Mouse (Mus musculus) lung, embryonic 15.5 days (tissue): Measurements from ENCODE around the gene Hoxd3. TPM values are rescaled to one million over a fixed set of nuclear protein-coding genes. Genes with fewer than 3 reads are reported as not detected.

ENCODE experiments used
- ATAC-seq: fragments of 200-750 bp; cut with Nextera tagmentation; 2 replicates; pipeline ENCODE4 v1.8.0; 2017; ENCODE audit warnings: moderate number of reproducible peaks, borderline replicate concordance; ENCODE audit not compliant: low FRiP score, low TSS enrichment; ENCODE audit errors: extremely low read depth
- H3K27ac ChIP-seq: fragments of 300-500 bp; sonication (generic); 2 replicates; pipeline ENCODE4 v1.5.1; 2015; ENCODE audit warnings: moderate library complexity, mild to moderate bottlenecking, inconsistent platforms
- H3K27me3 ChIP-seq: fragments of 300-500 bp; sonication (generic); 2 replicates; pipeline ENCODE4 v1.6.1; 2015; ENCODE audit warnings: inconsistent platforms
- H3K36me3 ChIP-seq: fragments of 300-500 bp; sonication (generic); 2 replicates; pipeline ENCODE4 v1.6.1; 2015; ENCODE audit warnings: inconsistent platforms
- H3K4me1 ChIP-seq: fragments of 300-500 bp; sonication (generic); 2 replicates; pipeline ENCODE4 v1.6.1; 2015; ENCODE audit warnings: inconsistent platforms
- H3K4me2 ChIP-seq: fragments of 300-500 bp; sonication (generic); 2 replicates; pipeline ENCODE4 v1.6.1; 2015; ENCODE audit warnings: inconsistent platforms, mild to moderate bottlenecking, moderate library complexity
- H3K4me3 ChIP-seq: fragments of 300-500 bp; sonication (generic); 2 replicates; pipeline ENCODE4 v1.5.1; 2015; ENCODE audit warnings: mild to moderate bottlenecking, inconsistent platforms
- H3K9ac ChIP-seq: fragments of 300-500 bp; sonication (generic); 2 replicates; pipeline ENCODE4 v1.6.1; 2015; ENCODE audit warnings: inconsistent platforms
- H3K9me3 ChIP-seq: fragments of 300-500 bp; sonication (generic); 2 replicates; pipeline ENCODE4 v1.6.1; 2016; ENCODE audit warnings: inconsistent platforms
- WGBS: fragments of 180-500 bp; shearing (Covaris S2); methylation state at CpG from one replicate; pipeline ENCODE4 v1.1.7; 2015; 5-methylcytosine and 5-hydroxymethylcytosine counted together
- polyA plus RNA-seq: library from polyadenylated mRNA; unstranded; fragments of >200 nt; fragmentation: Nextera tagmentation; extraction: Ambion mirVana; gene quantifications from 2 replicates; pipeline ENCODE4 v1.2.1, GENCODE M21; 2015

Hoxd3 gene
- polyA plus RNA-seq, 1 experiment from 2014 or later, result 0.67 TPM

- Histone ChIP-seq H3K27ac (no peak overlapping the region), H3K9me3 (no peaks in the 10 kb centered on the region), H3K4me2 (no peak overlapping the region), H3K9ac (no peak overlapping the region), H3K4me3 (no peak overlapping the region), H3K27me3 (peaks cover 99% of the 10 kb centered on the region), H3K36me3 (no peaks in the 10 kb centered on the region), H3K4me1 (peaks cover 13% of the 10 kb centered on the region)
- no peak for ATAC-seq
- 3% methylated on average over 20 of the region's 20 CpGs for WGBS
Measured at GRCm38 (mm10) chr2:74738623-74739475, 27.1 kb downstream of the Hoxd3 start.

- Histone ChIP-seq H3K36me3 (no peaks in the 10 kb centered on the region), H3K4me2 (no peak overlapping the region), H3K4me3 (no peak overlapping the region), H3K27ac (no peak overlapping the region), H3K4me1 (peaks cover 13% of the 10 kb centered on the region), H3K9me3 (no peaks in the 10 kb centered on the region), H3K27me3 (peaks cover 99% of the 10 kb centered on the region), H3K9ac (no peak overlapping the region)
- 11% methylated on average over 2 of the region's 2 CpGs for WGBS
- ATAC-seq, result no peak
Measured at GRCm38 (mm10) chr2:74739476-74739800, 27.7 kb downstream of the Hoxd3 start.

DNA sequence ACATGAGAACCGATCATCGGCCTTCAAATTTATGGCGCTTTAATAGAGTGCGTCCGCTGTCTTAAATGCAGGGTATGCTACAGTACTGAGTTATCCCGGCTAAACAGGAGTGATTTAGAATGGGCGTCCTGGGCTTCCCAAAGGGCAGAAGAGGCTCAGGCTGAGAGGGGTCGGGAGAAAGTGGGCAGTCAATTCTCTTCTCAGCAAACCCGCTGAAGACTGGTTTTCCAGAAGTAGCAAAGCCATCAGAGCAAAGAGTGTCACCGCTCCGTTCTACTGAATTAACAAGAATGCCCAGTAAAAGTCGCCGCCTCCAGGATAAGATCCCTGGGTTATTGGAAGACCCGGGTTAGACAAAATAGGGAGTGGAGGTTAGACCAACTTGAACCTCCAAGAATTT, 28.1 kb downstream of the Hoxd3 start:
- Histone ChIP-seq H3K9ac (no peak overlapping the region), H3K4me1 (peaks cover 13% of the 10 kb centered on the region), H3K36me3 (no peaks in the 10 kb centered on the region), H3K4me2 (no peak overlapping the region), H3K4me3 (no peak overlapping the region), H3K9me3 (no peaks in the 10 kb centered on the region), H3K27me3 (peaks cover 99% of the 10 kb centered on the region), H3K27ac (no peak overlapping the region)
- 5% methylated on average over 14 of the region's 14 CpGs for WGBS
- no peak for ATAC-seq

- Histone ChIP-seq H3K4me3 (no peak overlapping the region), H3K9me3 (no peaks in the 10 kb centered on the region), H3K4me1 (peaks cover 12% of the 10 kb centered on the region), H3K36me3 (no peaks in the 10 kb centered on the region), H3K27me3 (peaks cover 99% of the 10 kb centered on the region), H3K9ac (no peak overlapping the region), H3K27ac (no peak overlapping the region), H3K4me2 (no peak overlapping the region)
- WGBS, result 2% methylated on average over 43 of the region's 43 CpGs
- no peak for ATAC-seq
Measured at GRCm38 (mm10) chr2:74740311-74741091, 28.8 kb downstream of the Hoxd3 start.

DNA sequence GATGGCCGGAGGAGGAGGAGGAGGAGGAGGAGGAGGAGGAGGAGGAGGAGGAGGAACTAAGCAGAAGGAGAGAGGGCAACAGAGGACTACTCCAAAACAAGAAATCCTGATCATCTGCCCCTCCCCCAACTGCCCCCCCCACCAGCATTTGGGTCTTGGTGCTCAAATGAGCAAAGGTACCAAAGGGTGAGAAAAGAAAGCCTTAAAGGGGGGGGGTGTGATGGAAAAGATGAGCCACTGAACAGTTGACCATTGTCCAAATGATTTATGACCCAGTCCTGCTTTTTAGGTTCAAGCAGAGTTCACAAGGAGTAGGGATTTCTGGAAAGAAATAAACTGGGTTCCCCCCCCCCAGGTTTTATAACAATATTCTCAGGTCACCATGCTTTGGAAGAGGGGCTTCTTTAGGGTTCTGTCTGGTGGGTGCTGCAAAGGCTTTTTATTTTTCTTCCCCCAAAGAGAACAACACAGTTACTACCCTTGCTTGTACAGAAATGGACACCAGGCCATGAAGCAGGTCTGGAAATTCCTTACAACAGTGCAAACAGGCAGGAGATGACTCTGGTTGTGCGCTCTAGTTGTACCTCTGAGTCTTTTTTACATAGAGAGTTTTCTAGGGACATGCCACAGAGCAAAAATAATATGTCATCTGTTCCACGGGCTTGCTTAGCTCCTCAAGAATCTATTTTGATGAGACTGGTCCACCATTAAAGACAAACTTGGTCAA, 29.7 kb downstream of the Hoxd3 start:
- Histone ChIP-seq H3K36me3 (no peaks in the 10 kb centered on the region), H3K27ac (no peak overlapping the region), H3K4me1 (peaks cover 5% of the 10 kb centered on the region; the same call in 1 of the 2 replicates), H3K27me3 (peaks cover 99% of the 10 kb centered on the region), H3K4me2 (no peak overlapping the region), H3K9me3 (no peaks in the 10 kb centered on the region), H3K9ac (no peak overlapping the region), H3K4me3 (no peak overlapping the region)
- 24% methylated on average over 2 of the region's 3 CpGs for WGBS
- ATAC-seq, result no peak

DNA sequence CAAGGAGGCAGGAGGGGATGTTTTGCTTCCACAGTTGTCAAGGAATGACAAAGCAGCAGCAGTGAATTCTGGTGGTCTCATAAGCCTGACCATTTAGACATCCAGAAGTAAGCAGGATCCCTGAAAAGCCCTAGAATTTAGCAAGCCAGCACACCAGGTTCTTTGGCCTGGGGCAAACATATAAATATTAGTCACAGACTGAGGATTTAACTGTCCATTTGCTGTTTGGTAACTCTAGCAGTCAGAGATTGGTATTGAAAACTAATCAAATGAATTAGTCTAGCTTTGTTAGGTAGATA, 30.2 kb downstream of the Hoxd3 start:
- Histone ChIP-seq H3K4me3 (no peak overlapping the region), H3K27me3 (peaks cover 99% of the 10 kb centered on the region), H3K27ac (no peak overlapping the region), H3K9me3 (no peaks in the 10 kb centered on the region), H3K4me1 (peaks cover 8% of the 10 kb centered on the region; the same call in 1 of the 2 replicates), H3K4me2 (no peak overlapping the region), H3K36me3 (no peaks in the 10 kb centered on the region), H3K9ac (no peak overlapping the region)
- ATAC-seq, result no peak

- Histone ChIP-seq H3K4me3 (no peak overlapping the region), H3K9me3 (no peaks in the 10 kb centered on the region), H3K4me1 (peaks cover 12% of the 10 kb centered on the region; the same call in 1 of the 2 replicates), H3K27ac (no peak overlapping the region), H3K27me3 (peaks cover 99% of the 10 kb centered on the region), H3K36me3 (no peaks in the 10 kb centered on the region), H3K4me2 (no peak overlapping the region), H3K9ac (no peak overlapping the region)
- WGBS, result 7% methylated on average over 6 of the region's 6 CpGs
- no peak for ATAC-seq
Measured at GRCm38 (mm10) chr2:74745540-74746297, 34.0 kb downstream of the Hoxd3 start.

DNA sequence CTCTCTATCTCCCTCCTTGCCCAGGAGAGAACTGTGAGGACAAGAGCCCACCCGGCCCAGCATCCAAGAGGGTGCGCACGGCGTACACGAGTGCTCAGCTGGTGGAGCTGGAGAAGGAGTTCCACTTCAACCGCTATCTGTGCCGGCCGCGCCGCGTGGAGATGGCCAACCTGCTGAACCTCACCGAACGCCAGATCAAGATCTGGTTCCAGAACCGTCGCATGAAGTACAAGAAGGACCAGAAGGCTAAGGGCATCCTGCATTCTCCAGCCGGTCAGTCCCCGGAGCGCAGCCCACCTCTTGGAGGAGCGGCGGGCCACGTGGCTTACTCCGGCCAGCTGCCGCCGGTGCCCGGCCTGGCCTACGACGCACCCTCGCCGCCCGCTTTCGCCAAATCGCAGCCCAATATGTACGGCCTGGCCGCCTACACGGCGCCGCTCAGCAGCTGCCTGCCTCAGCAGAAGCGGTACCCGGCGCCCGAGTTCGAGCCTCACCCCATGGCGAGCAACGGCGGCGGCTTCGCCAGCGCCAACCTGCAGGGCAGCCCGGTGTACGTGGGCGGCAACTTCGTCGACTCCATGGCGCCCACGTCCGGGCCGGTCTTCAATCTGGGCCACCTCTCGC, 34.7 kb downstream of the Hoxd3 start:
- no peak overlapping the region; the same call in 1 of the 2 replicates for H3K4me3 ChIP-seq
- 2% methylated on average over 58 of the region's 58 CpGs for whole genome bisulfite sequencing
- H3K27me3 ChIP-seq, result peaks cover 100% of the 10 kb centered on the region
- H3K36me3 ChIP-seq, result no peaks in the 10 kb centered on the region
- ATAC-seq, result no peak
- 0 out of 2 replicates have a peak overlapping the region, but pooled peaks have one; percentile 1 for H3K4me2 ChIP-seq
- H3K27ac ChIP-seq, result no peak overlapping the region
- H3K9me3 ChIP-seq, result no peaks in the 10 kb centered on the region
- peaks cover 12% of the 10 kb centered on the region; the same call in 1 of the 2 replicates for H3K4me1 ChIP-seq
- H3K9ac ChIP-seq, result no peak overlapping the region

GRCm38 (mm10) chr2:74747006-74747405, 35.3 kb downstream of the Hoxd3 start:
- peaks cover 100% of the 10 kb centered on the region for H3K27me3 ChIP-seq
- H3K36me3 ChIP-seq, result no peaks in the 10 kb centered on the region
- H3K4me2 ChIP-seq, result no peak overlapping the region
- H3K9me3 ChIP-seq, result no peaks in the 10 kb centered on the region
- no peak overlapping the region; the same call in 1 of the 2 replicates for H3K4me3 ChIP-seq
- peaks cover 12% of the 10 kb centered on the region; the same call in 1 of the 2 replicates for H3K4me1 ChIP-seq
- no peak for ATAC-seq
- WGBS, result 6% methylated on average over 24 of the region's 24 CpGs
- no peak overlapping the region for H3K27ac ChIP-seq
- no peak overlapping the region for H3K9ac ChIP-seq

DNA sequence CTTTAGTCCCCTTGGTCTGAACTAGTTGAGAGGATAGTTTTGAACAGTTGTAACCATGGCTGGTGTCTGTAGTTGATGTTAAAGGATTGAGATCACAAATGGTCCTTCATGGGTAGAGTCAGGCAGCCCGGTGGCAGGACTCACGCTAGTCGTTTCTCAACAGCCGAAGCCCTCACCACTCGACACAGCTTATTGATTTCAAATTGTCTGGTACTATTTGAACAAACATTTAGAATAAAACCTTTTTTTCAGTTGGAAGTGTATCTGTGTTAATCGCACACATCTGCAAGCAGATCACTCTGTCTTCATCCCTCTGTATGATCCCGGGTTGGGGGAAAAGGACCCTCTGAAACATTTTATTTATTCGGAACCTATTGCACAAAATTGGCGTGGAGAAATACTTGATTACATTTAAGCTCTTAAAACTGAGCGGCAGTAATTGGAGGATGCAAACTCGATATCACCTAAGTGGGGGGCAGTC, 36.0 kb downstream of the Hoxd3 start:
- no peaks in the 10 kb centered on the region for H3K9me3 ChIP-seq
- H3K27me3 ChIP-seq, result peaks cover 100% of the 10 kb centered on the region
- H3K4me2 ChIP-seq, result no peak overlapping the region
- H3K4me1 ChIP-seq, result peaks cover 12% of the 10 kb centered on the region; the same call in 1 of the 2 replicates
- H3K4me3 ChIP-seq, result no peak overlapping the region
- ATAC-seq, result no peak
- no peaks in the 10 kb centered on the region for H3K36me3 ChIP-seq
- WGBS, result 17% methylated on average over 11 of the region's 11 CpGs
- H3K9ac ChIP-seq, result no peak overlapping the region
- no peak overlapping the region for H3K27ac ChIP-seq
